Mouse (Mus musculus) small intestine, adult 2 months (tissue): ENCODE measurements at regions not wholly inside any gene's neighbourhood (a gene's known extent, or its start where the extent isn't known, plus 50 kb on each side); places are given as distances from the start of the nearest gene placed in this dataset.

Source experiments
- CTCF ChIP-seq: fragments of 200-500 bp; IDR thresholded peaks from 2 replicates; pipeline ENCODE4 v1.5.1; 2012; ENCODE audit warnings: low read depth, mild to moderate bottlenecking, control low read depth, inconsistent platforms, low read length, moderate library complexity, mixed read lengths; ENCODE audit not compliant: insufficient replicate concordance, insufficient read length; ENCODE audit errors: extremely low read depth
- POLR2A ChIP-seq: fragments of 200-500 bp; IDR thresholded peaks from 2 replicates; pipeline ENCODE4 v1.6.1; 2012; ENCODE audit warnings: low read depth, mild to moderate bottlenecking, control low read depth, inconsistent platforms, low read length, moderate library complexity

DNA sequence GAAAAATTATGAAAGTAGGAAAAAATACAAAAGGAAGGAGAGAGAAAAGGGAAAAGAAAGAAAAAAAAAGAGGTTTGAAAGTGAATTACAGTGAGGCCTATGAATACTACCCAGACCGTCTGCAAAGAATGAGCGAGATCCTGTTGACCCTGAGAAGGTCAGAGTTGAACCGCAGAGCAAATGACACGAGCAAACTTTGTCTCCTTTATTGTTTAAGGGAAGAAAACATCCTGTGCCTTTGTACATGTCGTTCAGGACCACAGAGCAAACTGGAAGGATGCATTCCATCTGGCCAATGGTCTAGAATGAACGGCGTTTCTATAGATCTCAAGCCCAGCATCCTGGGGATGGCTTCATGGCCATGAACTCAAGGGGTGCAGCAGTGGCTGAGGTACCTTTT, 270.6 kb upstream of the Zfp637 start:
- TF ChIP-seq CTCF = no peak
- no peak for TF ChIP-seq POLR2A
